Mouse (Mus musculus): ENCODE data around the gene Dlgap4.

Gene Dlgap4

DNA sequence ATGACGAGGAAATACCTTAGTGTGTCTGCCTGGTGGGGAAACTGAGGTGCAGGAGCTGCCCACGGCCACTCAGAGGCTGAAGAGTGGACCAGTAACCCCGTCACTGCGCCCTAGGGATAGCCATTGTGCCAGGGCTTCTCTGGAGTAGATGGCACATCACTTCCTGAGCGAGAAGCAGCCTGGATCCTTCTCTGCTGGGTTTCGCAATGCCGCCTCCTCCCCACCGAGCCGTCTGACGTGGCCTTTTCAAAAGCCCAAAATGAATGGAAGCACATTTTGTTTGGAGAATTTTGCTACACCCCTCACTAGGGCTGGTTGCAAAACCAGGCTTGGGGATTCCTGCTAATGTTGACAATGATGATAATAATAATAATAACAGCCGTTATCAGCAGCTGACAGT, 4.0 kb downstream of the Dlgap4 start:
- in situ Hi-C loops (cut with MboI, MseI) = no loop called here

DNA sequence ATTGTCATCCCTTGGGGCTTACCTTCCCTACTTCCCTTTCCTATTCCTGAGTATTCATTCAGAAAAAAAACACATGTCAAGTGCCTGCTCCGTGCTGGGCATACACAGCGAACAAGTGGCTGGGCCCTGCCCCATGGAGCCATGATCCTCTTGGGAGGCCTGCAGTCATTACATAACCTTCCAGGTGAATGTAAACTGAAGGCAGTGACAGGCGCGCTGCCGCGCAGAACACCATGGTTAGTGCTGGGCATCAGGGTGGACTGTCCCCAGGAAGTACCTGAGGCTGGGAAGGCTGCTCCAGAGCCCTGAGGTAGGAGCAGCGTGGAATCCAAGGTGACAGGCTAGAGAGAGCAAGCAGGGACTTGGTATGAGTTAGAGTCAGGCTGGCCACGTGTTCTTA, 7.4 kb downstream of the Dlgap4 start:
- in situ Hi-C loops (cut with MboI, MseI) = no loop called here

DNA sequence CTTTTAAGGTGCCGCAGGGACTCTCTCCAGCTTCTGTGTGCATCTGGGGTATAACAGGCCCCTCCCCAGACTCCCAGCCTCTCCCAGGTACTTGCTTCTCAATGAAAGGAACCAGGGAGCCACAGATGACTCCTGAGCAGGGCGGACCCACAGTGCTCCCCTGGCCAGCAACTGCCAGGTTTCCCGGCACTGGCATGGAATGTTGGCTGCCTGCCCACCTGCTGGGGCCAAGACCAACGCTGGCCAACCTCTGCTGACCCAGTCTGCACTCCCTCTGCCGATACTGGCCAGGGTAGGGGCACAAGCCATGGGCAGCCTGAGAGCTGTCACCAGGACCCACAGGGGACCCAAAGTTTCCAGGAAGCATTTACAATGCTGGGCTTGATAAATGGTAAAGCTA, 7.9 kb downstream of the Dlgap4 start:
- in situ Hi-C loops (cut with MboI, MseI) = no loop called here

DNA sequence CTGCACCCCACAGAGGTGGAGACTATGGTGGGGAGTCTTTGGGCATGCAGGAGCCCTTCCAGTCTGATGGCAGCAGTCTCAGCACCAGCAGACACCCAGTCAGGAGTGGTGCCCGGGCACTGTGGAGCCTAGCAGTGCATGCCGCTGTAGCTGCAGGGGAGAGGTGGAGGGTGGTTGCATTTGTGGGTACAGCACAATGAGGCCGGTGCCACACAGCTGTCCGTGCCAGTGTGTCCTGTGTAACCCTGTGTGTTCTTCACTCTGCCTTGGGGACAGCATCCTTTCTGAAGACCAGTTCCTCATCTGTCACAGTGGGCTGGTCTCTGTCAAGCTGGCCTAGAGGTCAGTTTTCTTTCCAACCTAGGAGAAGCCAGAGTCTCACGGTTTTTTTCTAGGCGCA, 8.7 kb downstream of the Dlgap4 start:
- in situ Hi-C loops (cut with MboI, MseI) = no loop called here

DNA sequence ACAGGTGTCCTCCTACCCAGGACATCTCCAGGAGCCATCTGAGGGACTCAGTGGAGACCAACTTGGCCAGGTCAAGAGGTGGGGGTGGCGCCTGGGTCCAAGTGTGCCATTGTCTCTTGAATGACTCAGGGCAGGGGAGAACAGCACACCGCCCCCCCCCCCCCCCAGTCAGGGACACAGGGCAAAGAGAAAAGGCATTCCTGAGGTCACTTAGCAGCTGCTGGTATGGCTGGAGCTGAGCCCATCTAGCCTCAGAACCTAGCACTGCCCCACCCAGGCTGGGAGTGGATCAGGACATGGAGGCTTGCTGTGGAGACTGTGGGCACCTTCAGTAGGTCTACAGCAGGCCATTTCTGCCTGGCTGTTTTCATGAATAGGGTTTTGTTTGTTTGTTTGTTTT, 9.7 kb downstream of the Dlgap4 start:
- in situ Hi-C loops (cut with MboI, MseI) = no loop called here

DNA sequence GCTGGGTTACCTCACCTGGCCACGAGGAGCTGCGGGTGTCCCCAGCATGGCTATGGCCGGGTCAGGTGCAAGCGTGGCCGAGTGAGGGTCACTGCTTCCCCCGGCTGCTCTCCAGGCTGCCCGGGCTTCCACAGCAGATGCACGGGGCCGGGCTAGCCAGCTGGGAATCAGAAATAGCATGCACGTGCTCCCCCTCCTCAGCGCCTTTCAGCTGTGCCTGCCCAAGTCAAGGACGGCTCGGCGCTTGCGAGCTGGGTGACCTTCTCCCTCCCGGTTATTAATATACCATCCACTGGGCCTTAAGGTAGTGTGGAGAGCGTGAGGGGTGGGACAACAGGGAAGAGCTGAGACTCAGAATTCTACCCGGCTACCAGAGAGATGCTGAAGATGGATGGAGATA, 11.8 kb downstream of the Dlgap4 start:
- in situ Hi-C loops (cut with MboI, MseI) = no loop called here

DNA sequence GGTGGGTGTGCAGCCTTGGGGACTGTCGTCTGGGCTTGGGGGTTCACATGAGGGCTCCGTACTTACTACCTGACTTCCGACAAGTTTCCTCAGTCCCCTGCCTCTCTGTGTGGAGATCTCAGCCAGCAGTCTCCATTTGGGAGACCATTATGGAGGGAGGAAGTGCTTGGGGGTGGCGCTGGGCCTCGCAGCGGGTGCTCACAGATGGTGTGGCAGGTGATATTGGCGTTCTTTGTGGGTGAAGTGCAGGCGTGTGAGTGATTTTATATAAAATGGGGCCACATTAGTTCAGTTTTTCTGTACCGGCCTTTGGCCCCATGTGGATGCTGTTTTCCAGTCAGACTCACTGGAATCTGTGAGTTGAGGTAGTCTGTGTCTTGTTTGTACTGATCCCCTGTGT, 12.6 kb downstream of the Dlgap4 start:
- in situ Hi-C loops (cut with MboI, MseI) = no loop called here

DNA sequence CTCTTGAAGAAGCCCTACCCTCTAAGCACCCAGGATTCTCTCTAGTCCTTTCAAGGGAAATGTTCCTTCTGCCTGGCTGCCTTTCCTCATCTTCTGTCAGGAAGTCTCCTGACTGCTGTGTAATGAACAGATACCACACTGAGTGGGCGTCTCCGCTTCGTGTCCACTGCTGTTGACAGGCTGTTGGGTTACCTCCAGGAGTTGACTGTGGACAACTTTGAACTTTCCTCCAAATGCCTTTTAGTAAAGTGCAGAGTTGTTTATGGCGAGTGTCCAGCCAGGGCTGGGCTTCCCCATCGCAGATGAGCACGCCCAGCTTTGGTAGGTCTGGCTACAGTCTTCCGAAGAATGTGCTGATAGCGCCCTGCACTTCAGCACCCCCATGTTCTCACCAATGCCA, 13.0 kb downstream of the Dlgap4 start:
- in situ Hi-C loops (cut with MboI, MseI) = no loop called here

DNA sequence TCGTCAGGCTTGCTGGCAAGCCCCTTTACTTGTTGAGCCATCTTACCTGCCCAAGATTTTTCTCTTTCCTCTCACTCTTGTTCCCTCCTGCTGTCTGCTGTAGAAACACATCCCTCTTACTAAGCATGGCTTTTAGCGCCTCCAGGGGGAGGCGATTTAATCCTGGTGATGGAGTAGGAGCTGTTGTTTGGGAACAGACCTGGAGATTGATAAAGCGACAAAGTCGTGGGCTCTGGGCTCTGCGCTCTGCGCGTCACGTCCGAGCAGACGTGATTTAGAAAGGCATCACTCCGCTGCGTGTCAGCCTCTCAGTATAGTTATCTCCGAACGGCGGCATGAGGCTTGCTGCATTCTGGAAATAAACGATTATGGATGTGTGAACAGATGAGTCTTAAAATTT, 14.4 kb downstream of the Dlgap4 start:
- in situ Hi-C loops (cut with MboI, MseI) = no loop called here

DNA sequence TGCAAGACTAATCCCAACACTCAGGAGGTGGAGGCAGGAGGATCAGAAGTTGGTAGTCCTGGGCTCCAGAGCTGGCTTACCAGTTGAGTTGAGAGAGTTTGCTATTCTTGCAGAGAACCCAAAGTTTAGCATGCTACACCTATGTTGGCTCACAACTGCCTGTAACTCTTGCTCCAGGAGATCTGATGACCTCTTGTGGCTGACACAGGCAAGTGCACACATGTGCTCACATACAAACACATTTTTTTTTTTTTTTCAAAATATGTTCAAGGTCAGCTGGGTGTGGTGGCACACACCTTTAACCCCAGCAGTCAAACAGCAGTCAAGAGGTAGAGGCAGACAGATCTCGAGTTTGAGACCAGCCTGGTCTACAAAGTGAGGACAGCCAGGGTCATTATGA, 16.8 kb downstream of the Dlgap4 start:
- in situ Hi-C loops (cut with MboI, MseI) = no loop called here

DNA sequence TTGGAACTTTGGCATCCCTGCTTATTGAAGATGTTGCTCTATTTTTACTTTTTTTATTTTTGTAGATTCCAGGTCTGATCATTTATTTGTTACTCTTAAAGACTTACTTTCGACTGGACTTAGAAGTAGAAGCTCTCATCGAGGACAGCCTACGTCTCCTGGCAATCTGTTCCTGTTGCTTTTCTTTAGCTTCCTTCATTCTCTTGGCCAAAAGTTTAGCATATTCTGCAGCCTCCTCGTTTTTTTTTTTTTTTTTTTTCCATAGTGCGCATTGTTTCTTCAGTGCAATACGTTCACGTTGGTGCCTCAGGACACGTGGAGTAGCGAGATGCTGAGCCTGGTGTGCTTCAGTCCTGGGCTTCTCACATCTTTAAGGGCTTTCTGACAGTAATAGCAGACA, 19.2 kb downstream of the Dlgap4 start:
- in situ Hi-C loops (cut with MboI, MseI) = no loop called here

DNA sequence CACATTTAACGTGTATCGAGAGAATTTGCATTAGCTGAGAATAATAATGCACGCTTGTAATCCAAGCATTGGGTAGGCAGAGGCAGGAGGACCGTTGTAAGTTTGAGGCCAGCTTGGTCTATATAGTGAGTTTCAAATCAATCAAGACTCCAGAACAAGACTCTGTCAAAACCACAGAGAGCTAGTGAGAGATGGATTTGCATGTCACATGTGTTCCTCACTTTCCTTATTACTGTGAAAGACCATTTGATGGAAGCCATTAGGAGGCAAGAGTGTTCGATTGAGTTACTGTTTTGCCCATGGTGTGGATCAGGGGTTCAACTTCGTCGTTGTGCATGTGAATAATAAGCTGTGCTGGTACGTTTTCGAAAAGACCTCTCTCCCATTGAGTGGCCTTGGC, 21.6 kb downstream of the Dlgap4 start:
- in situ Hi-C loops (cut with MboI, MseI) = no loop called here

DNA sequence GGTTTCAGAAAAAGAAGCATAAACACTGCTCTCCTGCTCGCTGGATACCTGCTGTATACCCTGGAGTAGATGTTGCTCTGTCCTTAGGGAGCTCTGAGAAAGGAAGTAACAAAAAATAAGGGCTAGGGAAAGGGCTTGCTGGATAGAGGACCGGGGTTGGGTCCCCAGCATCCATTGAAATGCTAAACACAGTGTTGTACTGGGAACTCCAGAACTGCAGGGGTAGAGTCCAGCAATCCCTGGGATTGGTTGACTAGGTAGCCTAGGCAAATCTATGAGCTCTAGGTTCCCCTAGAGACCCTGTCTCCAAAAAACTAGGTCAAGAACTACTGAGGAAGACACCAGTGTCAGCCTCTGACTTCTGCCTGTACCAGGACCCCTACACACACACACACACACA, 27.6 kb downstream of the Dlgap4 start:
- in situ Hi-C loops (cut with MboI, MseI) = no loop called here

DNA sequence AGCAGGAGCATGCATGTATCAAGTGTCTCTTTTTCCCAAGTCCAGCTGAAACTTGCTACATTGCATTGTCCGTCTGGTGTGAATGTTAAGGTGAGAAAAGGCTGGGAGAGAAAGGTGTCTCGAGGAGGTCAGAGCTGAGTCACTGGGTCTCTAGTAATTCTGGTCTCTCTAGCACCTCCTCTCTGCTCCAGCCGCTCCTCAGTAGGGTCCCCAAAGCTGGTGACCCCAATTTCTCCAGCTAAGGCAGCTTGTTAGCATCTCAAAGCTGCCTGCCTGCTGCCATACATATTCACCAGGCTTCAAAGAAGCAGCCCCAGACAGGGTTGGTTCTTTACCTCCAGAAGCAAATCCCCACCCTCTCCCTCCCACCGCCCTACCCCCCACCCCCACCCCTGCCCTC, 29.4 kb downstream of the Dlgap4 start:
- in situ Hi-C loops (cut with MboI, MseI) = no loop called here

DNA sequence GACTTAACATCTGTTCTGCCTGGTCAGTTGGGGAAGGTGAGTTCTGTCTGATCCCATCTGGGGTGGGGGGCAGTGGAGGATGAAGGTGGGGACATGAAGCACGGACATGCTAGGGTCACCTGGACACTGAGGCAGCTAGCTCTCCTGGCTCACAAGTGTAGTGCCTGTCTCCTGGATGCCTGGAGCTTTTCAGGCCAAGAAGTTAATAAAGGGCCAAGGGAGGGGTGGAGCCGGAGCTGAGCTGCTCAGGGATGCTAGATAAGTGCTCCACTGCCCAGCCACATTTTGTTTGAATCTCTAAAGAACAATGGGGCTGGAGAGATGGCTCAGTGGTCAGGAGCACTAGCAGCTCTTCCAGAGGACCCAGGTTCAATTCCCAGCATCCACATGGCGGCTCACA, 29.9 kb downstream of the Dlgap4 start:
- in situ Hi-C loops (cut with MboI, MseI) = no loop called here

DNA sequence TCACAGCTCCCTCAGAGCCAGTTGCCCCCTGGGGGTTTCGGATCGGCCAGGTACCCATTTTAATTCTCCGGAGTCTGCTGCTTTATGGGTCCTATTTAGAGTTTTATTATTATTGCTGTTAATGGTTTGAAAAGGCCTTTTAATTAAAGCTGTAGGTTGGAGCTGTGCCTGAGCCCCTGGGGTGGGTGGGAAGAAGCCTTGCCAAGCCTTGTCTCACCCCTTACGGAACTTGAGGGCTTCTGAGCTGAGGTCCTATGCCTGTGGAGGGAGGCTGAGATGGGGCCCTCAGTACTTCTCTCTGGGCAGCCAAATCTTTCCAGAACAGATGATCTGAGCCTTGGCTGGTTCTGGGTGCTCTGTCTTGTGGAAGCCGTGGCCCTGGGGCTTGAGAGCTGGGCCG, 31.6 kb downstream of the Dlgap4 start:
- in situ Hi-C loops (cut with MboI, MseI) = no loop called here

DNA sequence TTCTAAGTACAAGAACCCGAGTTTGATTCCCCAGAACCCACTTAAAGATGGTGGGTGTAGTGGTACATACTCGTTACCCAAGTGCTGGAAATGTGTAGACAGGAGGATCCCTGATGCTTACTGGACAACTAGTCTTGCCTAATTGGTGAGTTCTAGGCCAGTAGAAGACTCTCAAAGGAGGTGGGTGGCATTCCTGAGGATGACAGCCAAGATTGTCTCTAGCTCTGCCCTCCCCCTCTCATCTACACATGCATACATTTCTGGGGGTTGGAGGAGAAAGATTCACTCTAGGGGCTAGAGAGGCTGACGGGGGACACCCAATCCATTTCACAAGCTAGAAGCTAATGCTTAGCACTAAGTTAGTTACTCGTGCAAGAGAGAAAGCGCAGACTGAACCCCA, 33.4 kb downstream of the Dlgap4 start:
- in situ Hi-C loops (cut with MboI, MseI) = no loop called here

DNA sequence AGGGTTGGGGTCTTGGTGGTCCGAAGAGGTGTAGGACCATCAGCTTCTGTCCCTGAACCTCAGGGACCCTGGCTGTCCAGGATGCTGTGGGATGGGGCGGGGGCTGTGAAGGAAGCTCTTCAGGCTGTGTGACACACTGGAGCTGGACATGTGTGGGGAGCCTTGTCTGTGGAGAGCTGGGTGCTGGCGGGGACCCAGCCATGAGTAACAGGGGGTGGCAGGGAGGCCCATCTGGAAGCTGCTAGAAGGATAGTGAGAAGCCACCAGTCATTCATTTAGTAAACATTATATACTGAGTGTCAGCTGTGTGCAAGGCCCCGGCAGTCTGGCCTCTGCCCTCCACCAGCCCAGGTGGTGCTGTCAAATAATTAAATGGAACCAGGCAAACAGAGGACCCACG, 34.5 kb downstream of the Dlgap4 start:
- in situ Hi-C loops (cut with MboI, MseI) = no loop called here

DNA sequence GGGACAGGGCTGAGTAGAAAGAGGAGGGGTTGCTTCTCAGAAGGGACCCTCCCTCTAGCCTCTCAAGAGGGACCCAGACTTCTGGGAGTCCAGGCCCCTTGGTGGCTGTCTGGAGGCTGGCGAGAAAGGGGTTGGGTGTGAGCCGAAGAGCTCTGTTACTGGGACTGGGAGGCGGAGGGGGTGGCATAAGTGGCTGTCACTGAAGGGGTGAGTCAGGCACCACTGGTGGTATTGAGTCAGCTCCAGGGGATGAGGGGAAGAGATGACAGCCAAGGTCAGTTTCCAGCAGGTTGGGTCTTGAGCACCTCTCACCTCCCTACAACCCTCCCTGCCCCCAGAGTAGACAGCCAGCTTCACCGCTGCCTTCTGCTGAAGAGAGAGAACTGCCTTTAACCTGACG, 35.9 kb downstream of the Dlgap4 start:
- in situ Hi-C loops (cut with MboI, MseI) = no loop called here

DNA sequence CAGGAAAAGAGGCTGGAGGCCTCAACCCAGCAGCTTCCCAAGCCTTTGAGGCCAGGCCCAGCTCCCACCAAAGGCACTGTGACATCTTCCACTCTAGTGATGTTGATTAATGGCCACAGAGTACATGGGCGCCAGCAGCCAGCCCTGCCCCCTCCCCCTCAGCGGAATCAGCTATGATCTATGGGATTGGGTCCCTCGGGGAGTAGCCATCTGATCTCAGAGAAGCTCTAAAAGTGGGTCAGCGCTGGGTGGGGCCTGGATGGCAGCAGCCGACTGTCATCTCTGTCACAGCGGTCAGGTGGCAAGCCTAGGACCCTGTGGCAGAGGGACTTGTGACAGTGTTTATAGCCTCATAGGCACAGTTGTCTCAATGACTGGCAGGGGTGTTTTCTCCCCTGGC, 37.5 kb downstream of the Dlgap4 start:
- in situ Hi-C loops (cut with MboI, MseI) = no loop called here

DNA sequence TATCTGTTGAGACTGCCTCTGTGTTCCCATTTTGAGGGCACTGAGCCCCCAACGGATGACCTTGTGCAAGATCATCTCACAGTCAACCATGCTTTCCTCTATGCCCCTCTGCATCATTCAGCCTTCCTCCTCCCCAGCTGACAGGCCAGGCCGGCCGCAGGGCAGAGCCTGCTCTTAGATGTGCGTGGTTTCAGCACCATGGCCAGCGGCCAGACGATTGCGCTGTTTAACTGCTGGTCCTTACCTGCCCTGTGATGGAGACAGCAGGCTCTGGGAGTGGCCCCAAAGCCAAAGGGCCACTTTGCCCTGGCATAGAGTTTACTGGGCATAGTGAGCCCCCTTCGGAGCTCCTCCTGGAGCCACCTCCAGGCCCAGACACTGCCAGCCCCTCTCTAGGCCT, 39.3 kb downstream of the Dlgap4 start:
- in situ Hi-C loops (cut with MboI, MseI) = no loop called here

DNA sequence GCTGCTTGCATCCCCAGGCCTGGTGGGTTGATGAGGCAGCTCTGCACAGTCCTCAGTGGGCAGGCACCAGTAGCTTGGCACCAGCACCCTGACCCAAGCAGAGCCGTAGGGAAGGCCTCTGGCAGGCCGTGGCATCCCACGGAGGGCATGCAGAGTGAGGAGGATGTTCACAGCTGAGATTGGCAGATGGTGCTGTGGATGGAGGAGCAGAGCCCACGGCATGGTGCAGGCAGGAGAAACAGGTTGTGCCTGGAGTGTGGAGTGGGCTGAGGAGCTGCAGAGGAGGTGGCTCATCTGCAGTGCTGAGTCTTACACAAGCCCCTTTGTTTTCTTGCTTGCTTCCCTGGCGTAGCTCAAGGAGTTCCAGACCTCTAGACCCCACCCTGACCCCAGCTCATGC, 40.6 kb downstream of the Dlgap4 start:
- in situ Hi-C loops (cut with MboI, MseI) = no loop called here

DNA sequence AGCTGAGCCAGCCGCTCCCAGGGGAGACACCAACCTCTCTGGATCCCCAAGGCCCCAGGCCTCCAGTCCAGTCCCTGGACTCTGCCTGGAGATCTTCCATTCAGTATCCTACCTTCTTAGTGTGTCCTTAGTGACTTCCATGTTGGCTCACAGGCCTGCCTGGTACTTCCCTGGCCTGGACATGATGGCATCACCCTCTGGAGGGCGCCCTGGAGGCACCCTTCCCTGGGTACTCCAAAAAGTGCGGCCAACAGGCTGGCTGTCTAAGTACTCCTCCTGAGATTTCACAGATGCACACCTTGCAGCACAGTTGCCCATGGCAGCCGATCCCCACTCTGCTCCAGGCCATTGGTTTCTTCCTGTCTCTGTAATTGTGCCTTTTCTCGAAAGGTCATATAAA, 42.1 kb downstream of the Dlgap4 start:
- in situ Hi-C loops (cut with MboI, MseI) = no loop called here

DNA sequence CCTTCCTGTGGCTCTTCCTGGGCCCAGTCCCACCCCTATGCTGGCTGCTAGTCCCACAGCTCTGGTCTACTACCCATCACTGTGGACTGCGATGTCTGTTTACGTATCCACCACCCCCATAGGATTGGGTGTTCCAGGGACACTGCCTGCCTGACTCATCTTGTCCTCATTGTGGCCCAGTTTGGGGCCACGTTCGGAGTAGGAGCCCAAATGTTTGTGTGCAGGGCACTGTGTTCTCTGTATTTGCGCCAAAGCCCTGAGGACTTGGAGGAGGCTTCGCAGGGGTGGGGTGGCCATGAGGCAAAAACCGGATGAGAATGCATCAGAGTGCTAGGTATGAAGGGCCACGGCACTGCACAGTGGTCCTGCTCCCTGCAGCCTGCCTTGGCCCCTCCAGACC, 44.0 kb downstream of the Dlgap4 start:
- in situ Hi-C loops (cut with MboI, MseI) = no loop called here

DNA sequence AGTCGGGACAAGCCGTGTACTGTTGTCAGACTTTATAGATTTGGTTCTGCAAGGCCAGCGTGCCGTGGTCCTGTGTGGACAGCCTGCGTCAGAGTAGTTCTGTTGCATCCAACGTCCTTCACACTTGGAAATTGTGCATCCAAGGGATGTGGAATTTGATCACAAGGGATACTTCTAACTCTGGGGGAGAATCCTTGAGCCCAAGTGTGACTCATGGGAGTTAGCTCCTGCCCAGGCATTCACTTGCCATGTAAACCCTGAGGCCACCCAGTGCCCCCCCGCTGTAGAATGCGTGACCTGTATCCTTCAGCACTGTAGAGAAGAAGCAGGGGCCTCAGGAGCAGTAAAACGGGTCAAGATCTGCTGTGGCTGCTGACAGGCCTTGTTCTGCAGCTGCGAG, 44.7 kb downstream of the Dlgap4 start:
- in situ Hi-C loops (cut with MboI, MseI) = no loop called here
